ENCODE assay signal across 10 mouse cellular contexts in the genomic region with DNA sequence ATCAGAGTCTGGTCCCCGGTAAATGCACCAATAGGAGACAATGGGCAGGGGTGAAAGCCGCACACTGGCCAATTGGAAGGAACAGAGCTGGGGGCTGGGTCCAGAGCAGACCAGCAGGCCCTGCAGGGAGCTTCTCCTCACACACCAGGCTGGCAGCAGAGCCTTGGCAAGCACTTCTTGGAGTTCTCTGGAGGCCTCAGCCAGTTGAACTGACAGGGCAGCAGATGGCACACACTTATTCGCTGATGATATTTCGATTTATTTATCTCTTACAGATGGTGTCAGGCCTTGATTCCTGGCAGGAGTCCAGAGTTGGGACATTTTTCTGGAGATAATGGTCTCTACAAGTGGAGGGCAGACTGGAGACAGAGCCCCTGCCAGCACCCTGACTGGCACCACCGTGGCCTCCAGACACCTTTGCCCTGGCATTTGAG. TPM values are rescaled to one million over a fixed set of nuclear protein-coding genes. Genes with fewer than 3 reads are reported as not detected.
DNase-seq lines count a peak whose midpoint lies in the region; ATAC-seq and TF ChIP-seq lines count a peak whose summit lies in the region.
"Had no signal": no experiment of that assay in that cellular context is flagged by ENCODE, and none has a peak within 500 bp of the region (broad histone marks: within the 10 kb centered on the region; RNA-seq: fewer than 3 reads in every experiment).

No protein-coding gene starts in this region.

- no peaks in the 10 kb centered on the region for H3K36me3 ChIP-seq in liver, postnatal 0 days (replicated peaks; ENCODE audit: insufficient read depth, low read length)
- H3K36me3 ChIP-seq in liver, embryonic 11.5 days (ENCODE audit: control insufficient read depth, insufficient read depth, low read length), result no peaks in the 10 kb centered on the region
- no peaks in the 10 kb centered on the region for H3K36me3 ChIP-seq in hindbrain, embryonic 14.5 days (replicated peaks; ENCODE audit: control insufficient read depth, insufficient read depth)
- no peaks in the 10 kb centered on the region for H3K36me3 ChIP-seq in midbrain, postnatal 0 days (ENCODE audit: insufficient read depth, low read length)
- H3K36me3 ChIP-seq: heart, embryonic 13.5 days had no signal

- H3K4me2 ChIP-seq in liver, postnatal 0 days (ENCODE audit: low read depth, low read length), result no peak overlapping the region
- H3K4me2 ChIP-seq in liver, embryonic 11.5 days, result no peak overlapping the region
- H3K4me2 ChIP-seq in hindbrain, embryonic 14.5 days (replicated peaks), result no peak overlapping the region
- H3K4me2 ChIP-seq in midbrain, postnatal 0 days (ENCODE audit: low read depth, low read length, poor library complexity, severe bottlenecking), result no peak overlapping the region
- H3K4me2 ChIP-seq: heart, embryonic 13.5 days had no signal

- no peaks in the 10 kb centered on the region for H3K9me3 ChIP-seq in liver, postnatal 0 days (ENCODE audit: low read length)
- no peaks in the 10 kb centered on the region for H3K9me3 ChIP-seq in liver, embryonic 11.5 days (ENCODE audit: control insufficient read depth, low read length)
- no peaks in the 10 kb centered on the region for H3K9me3 ChIP-seq in hindbrain, embryonic 14.5 days (ENCODE audit: control insufficient read depth, low read length)
- no peaks in the 10 kb centered on the region for H3K9me3 ChIP-seq in midbrain, postnatal 0 days (ENCODE audit: low read length)
- H3K9me3 ChIP-seq: heart, embryonic 13.5 days had no signal

- WGBS in liver, postnatal 0 days (ENCODE audit: insufficient replicate concordance), result 70% methylated on average over 5 of the region's 5 CpGs
- WGBS in liver, embryonic 11.5 days, result 81% methylated on average over 5 of the region's 5 CpGs
- WGBS in hindbrain, embryonic 14.5 days, result 48% methylated on average over 5 of the region's 5 CpGs
- 72% methylated on average over 5 of the region's 5 CpGs for WGBS in midbrain, postnatal 0 days

- no peak for TF ChIP-seq CTCF in liver, postnatal 0 days (IDR thresholded peaks at IDR 0.05; ENCODE audit: low read depth)
- TF ChIP-seq CTCF in midbrain, postnatal 0 days (IDR thresholded peaks at IDR 0.05), result no peak

- TF ChIP-seq EP300 in liver, postnatal 0 days (IDR thresholded peaks at IDR 0.05; ENCODE audit: low read depth), result no peak

- no peak overlapping the region for H3K9ac ChIP-seq in liver, postnatal 0 days (replicated peaks)
- H3K9ac ChIP-seq in liver, embryonic 11.5 days (ENCODE audit: low read depth, low read length), result no peak overlapping the region
- H3K9ac ChIP-seq in hindbrain, embryonic 14.5 days, result no peak overlapping the region
- H3K9ac ChIP-seq in midbrain, postnatal 0 days (replicated peaks; ENCODE audit: low read length, poor library complexity, severe bottlenecking), result no peak overlapping the region
- H3K9ac ChIP-seq: heart, embryonic 13.5 days had no signal

- no peak overlapping the region for H3K27ac ChIP-seq in liver, postnatal 0 days (ENCODE audit: low read depth)
- H3K27ac ChIP-seq in liver, embryonic 11.5 days (ENCODE audit: low read depth, low read length), result no peak overlapping the region
- H3K27ac ChIP-seq in hindbrain, embryonic 14.5 days, result peak overlapping the region; percentile 3; the same call in 1 of the 2 replicates
- peak overlapping the region; percentile 38 for H3K27ac ChIP-seq in midbrain, postnatal 0 days (ENCODE audit: low read depth, low read length)
- H3K27ac ChIP-seq: heart, embryonic 13.5 days had no signal

- peak; percentile 21; the same call in 1 of the 2 replicates for ATAC-seq in liver, postnatal 0 days
- ATAC-seq in liver, embryonic 11.5 days (replicated peaks; ENCODE audit: low FRiP score), result no peak
- peak; percentile 55; the same call in 1 of the 2 replicates for ATAC-seq in hindbrain, embryonic 14.5 days (ENCODE audit: low FRiP score)
- ATAC-seq in midbrain, postnatal 0 days (ENCODE audit: low FRiP score), result no peak

- no peak for DNase-seq in liver, postnatal 0 days
- DNase-seq in liver, embryonic 11.5 days (ENCODE audit: low spot score), result no peak
- peak; percentile 97 for DNase-seq in cerebellum, adult 9-10 months
- peak; percentile 59 for DNase-seq in hindbrain, embryonic 14.5 days (ENCODE audit: low spot score)
- peak; percentile 91 for DNase-seq in midbrain, postnatal 0 days (ENCODE audit: low spot score)
- DNase-seq in spleen, postnatal 36 days (ENCODE audit: low spot score in 2 of 2), result no peak
- DNase-seq in thymus, adult 18-20 months, result no peak
- DNase-seq: kidney, adult 8-10 months; thymus, postnatal 25 days had no signal

- H3K4me1 ChIP-seq in liver, postnatal 0 days (ENCODE audit: insufficient read depth), result peaks cover 2% of the 10 kb centered on the region; the same call in 1 of the 2 replicates
- H3K4me1 ChIP-seq in liver, embryonic 11.5 days (replicated peaks; ENCODE audit: control insufficient read depth, insufficient read depth, low read length), result peaks cover 10% of the 10 kb centered on the region
- H3K4me1 ChIP-seq in hindbrain, embryonic 14.5 days (replicated peaks; ENCODE audit: control insufficient read depth, insufficient read depth, low read length), result peaks cover 3% of the 10 kb centered on the region
- no peaks in the 10 kb centered on the region for H3K4me1 ChIP-seq in midbrain, postnatal 0 days (ENCODE audit: insufficient read depth, low read length)

- H3K27me3 ChIP-seq in liver, postnatal 0 days (ENCODE audit: insufficient read depth, low read length), result no peaks in the 10 kb centered on the region
- no peaks in the 10 kb centered on the region for H3K27me3 ChIP-seq in liver, embryonic 11.5 days (replicated peaks; ENCODE audit: control insufficient read depth, insufficient read depth, low read length)
- H3K27me3 ChIP-seq in hindbrain, embryonic 14.5 days (ENCODE audit: control insufficient read depth, insufficient read depth, low read length), result no peaks in the 10 kb centered on the region
- H3K27me3 ChIP-seq in midbrain, postnatal 0 days (ENCODE audit: insufficient read depth, low read length), result no peaks in the 10 kb centered on the region
- H3K27me3 ChIP-seq: heart, embryonic 13.5 days had no signal

- H3K4me3 ChIP-seq in liver, postnatal 0 days (ENCODE audit: low read depth, low read length), result no peak overlapping the region
- no peak overlapping the region for H3K4me3 ChIP-seq in liver, embryonic 11.5 days (ENCODE audit: low read depth, low read length)
- no peak overlapping the region for H3K4me3 ChIP-seq in hindbrain, embryonic 14.5 days (replicated peaks; ENCODE audit: low read length)
- H3K4me3 ChIP-seq in midbrain, postnatal 0 days (ENCODE audit: low read depth, low read length), result no peak overlapping the region
- H3K4me3 ChIP-seq: heart, embryonic 13.5 days had no signal

RNA-seq across cellular contexts. Expression of gene Gsg1l, which starts 49.4 kb away (rescaled TPM):
- 0.04 and 0.08 TPM in 2 replicates for polyA plus RNA-seq in liver, postnatal 0 days (2015; fragmentation: Nextera tagmentation; extraction: Ambion mirVana)
- polyA plus RNA-seq in liver, embryonic 11.5 days (2014; fragmentation: Nextera tagmentation; extraction: Ambion mirVana), result 0.21 and 0.23 TPM in 2 replicates
- polyA plus RNA-seq in hindbrain, embryonic 14.5 days (2014; fragmentation: Nextera tagmentation; extraction: Ambion mirVana), result 11.2 and 16.2 TPM in 2 replicates
- total RNA-seq in midbrain, postnatal 0 days (2014; rRNA removed), result 38.3 and 42.7 TPM in 2 replicates
- polyA plus RNA-seq in midbrain, postnatal 0 days (2015; fragmentation: Nextera tagmentation; extraction: Ambion mirVana), result 17.8 and 19.3 TPM in 2 replicates

Comparison
In these comparisons a context has a peak if more than half of its experiments do, and no peak if none do; other contexts are left out.
1. ATAC-seq: peak in liver, postnatal 0 days (single experiment) and hindbrain, embryonic 14.5 days (single experiment); none in liver, embryonic 11.5 days (single experiment) and midbrain, postnatal 0 days (single experiment).
2. DNase-seq: peak in cerebellum, adult 9-10 months (single experiment), hindbrain, embryonic 14.5 days (single experiment) and midbrain, postnatal 0 days (single experiment); none in liver, postnatal 0 days (single experiment), liver, embryonic 11.5 days (single experiment), spleen, postnatal 36 days (0 of 2) and thymus, adult 18-20 months (0 of 2).
3. H3K27ac ChIP-seq: peak in hindbrain, embryonic 14.5 days (single experiment) and midbrain, postnatal 0 days (single experiment); none in liver, postnatal 0 days (single experiment) and liver, embryonic 11.5 days (single experiment).